Mouse (Mus musculus) hindbrain, postnatal 0 days (tissue): ENCODE measurements around the gene Kars. TPM values are rescaled to one million over a fixed set of nuclear protein-coding genes. Genes with fewer than 3 reads are reported as not detected.

ENCODE experiments used
- ATAC-seq: fragments of 200-750 bp; cut with Nextera tagmentation; 2 replicates; pipeline ENCODE4 v1.8.0; 2017; ENCODE audit warnings: mild to moderate bottlenecking, moderate TSS enrichment, moderate library complexity
- DNase-seq: peaks from one replicate; pipeline ENCODE4 v3.0.0-alpha.2; 2015; ENCODE audit warnings: low spot score
- H3K27ac ChIP-seq: fragments of 300-500 bp; sonication (generic); 2 replicates; pipeline ENCODE4 v1.5.1; 2014; ENCODE audit warnings: mild to moderate bottlenecking
- H3K27me3 ChIP-seq: fragments of 300-500 bp; sonication (generic); 2 replicates; pipeline ENCODE4 v1.6.1; 2014; ENCODE audit warnings: low read length, mixed read lengths; ENCODE audit not compliant: insufficient read depth
- H3K36me3 ChIP-seq: fragments of 300-500 bp; sonication (generic); 2 replicates; pipeline ENCODE4 v1.6.1; 2014; ENCODE audit warnings: low read length, mixed read lengths; ENCODE audit not compliant: insufficient read depth
- H3K4me1 ChIP-seq: fragments of 300-500 bp; sonication (generic); 2 replicates; pipeline ENCODE4 v1.6.1; 2014; ENCODE audit warnings: antibody characterized with exemption, low read length, mixed read lengths; ENCODE audit not compliant: insufficient read depth
- H3K4me2 ChIP-seq: fragments of 300-500 bp; sonication (generic); 2 replicates; pipeline ENCODE4 v1.6.1; 2014; ENCODE audit warnings: low read depth, mild to moderate bottlenecking, low read length, moderate library complexity, mixed read lengths
- H3K4me3 ChIP-seq: fragments of 300-500 bp; sonication (generic); 2 replicates; pipeline ENCODE4 v1.5.1; 2014; ENCODE audit warnings: low read length
- H3K9ac ChIP-seq: fragments of 300-500 bp; sonication (generic); replicated peaks from 2 replicates; pipeline ENCODE4 v1.6.1; 2014; ENCODE audit warnings: mild to moderate bottlenecking, low read length, moderate library complexity, mixed read lengths
- H3K9me3 ChIP-seq: fragments of 300-500 bp; sonication (generic); 2 replicates; pipeline ENCODE4 v1.6.1; 2016; ENCODE audit warnings: low read length, mixed read lengths
- CTCF ChIP-seq: IDR thresholded peaks from 2 replicates; pipeline ENCODE4 v1.5.1; 2016; ENCODE audit warnings: antibody characterized with exemption, control low read depth, low read depth
- WGBS: fragments of 180-500 bp; shearing (Covaris S2); extraction: QIAGEN DNeasy Blood & Tissue Kit; methylation state at CpG from one replicate; pipeline ENCODE4 v1.1.7; 2014; 5-methylcytosine and 5-hydroxymethylcytosine counted together
- polyA plus RNA-seq: library from polyadenylated mRNA; unstranded; fragments of >200 nt; fragmentation: Nextera tagmentation; extraction: Ambion mirVana; gene quantifications from 2 replicates; pipeline ENCODE4 v1.2.1, GENCODE M21; 2015
- total RNA-seq: library from RNA; depleted of rRNA; stranded (reverse); fragments of >200 nt; gene quantifications from 2 replicates; pipeline ENCODE4 v1.2.3, GENCODE M21; 2014

Kars gene
- total and polyA plus RNA-seq, 2 experiments from 2014 or later: 106 to 162 TPM

DNA sequence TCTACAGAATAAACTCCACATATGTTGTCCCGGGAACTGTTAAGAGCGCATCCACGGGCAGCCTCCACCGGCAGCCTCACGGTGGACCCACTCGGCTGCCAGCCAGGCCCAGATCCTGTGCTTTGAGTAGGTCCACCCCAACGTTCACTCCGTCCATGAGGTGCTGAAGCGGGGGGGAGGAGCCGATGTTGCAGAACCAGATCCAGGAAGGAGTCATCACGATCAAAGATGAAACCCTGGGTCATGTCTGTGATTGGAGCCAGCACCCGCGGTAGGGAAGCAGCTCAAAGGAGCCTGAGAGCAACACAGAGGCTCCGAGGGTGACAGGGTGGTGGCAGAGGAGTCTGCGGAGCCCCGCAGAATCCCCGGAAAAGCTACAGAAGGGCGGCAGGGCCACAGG lies 26.4 kb upstream of the Kars start:
- TF ChIP-seq CTCF: no peak
- Histone ChIP-seq H3K27me3 (no peaks in the 10 kb centered on the region), H3K27ac (no peak overlapping the region), H3K9ac (no peak overlapping the region), H3K4me2 (no peak overlapping the region), H3K9me3 (no peaks in the 10 kb centered on the region), H3K36me3 (no peaks in the 10 kb centered on the region), H3K4me1 (no peaks in the 10 kb centered on the region), H3K4me3 (no peak overlapping the region)
- 87% methylated on average over 18 of the region's 18 CpGs for WGBS
- no peak for DNase-seq
- ATAC-seq: no peak

DNA sequence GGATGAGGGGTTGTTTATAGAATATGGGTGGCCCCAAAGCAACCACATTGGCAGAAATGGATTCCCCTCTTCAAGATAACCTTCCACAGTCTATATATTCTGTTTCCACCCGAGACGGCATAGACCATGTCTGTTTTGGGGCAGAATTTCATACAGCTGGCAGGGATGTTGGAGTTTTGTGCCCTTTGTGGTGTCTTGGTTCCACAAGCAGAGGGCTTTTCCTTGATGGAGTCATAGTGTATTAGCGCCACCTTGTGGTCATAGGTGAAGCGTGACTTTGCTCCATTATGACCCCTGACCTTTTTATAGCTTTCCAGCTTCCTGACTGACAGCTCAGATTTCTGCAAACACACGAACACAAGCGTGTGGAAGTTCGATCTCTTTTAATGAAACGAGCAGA lies 23.5 kb upstream of the Kars start:
- Histone ChIP-seq H3K9me3 (no peaks in the 10 kb centered on the region), H3K27me3 (no peaks in the 10 kb centered on the region), H3K36me3 (no peaks in the 10 kb centered on the region), H3K4me3 (no peak overlapping the region), H3K27ac (no peak overlapping the region), H3K4me1 (no peaks in the 10 kb centered on the region), H3K4me2 (no peak overlapping the region), H3K9ac (no peak overlapping the region)
- ATAC-seq (no peak), DNase-seq (peak; percentile 81)
- TF ChIP-seq CTCF: peak; percentile 82
- WGBS: 17% methylated on average over 8 of the region's 8 CpGs

DNA sequence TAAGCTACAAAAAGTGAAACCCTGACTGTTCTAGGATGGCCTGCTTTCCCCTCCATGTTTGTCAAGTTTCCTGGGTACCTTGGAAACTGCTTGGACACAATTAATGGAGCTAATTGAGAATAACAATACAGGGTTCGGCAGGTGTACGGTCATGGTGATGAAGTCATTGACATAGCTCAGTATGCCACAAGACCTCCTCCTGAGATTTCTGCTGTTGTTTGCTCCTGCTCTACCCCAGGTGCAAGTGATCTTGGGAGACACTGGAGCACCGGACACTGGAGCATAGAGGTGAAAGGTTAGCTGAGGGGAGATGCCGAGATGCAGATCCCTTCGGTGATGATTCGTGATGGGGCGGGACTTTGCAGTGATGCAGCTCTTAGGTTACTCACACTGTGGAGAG lies 21.9 kb upstream of the Kars start:
- Histone ChIP-seq H3K9me3 (no peaks in the 10 kb centered on the region), H3K36me3 (no peaks in the 10 kb centered on the region), H3K9ac (no peak overlapping the region), H3K27ac (no peak overlapping the region), H3K4me2 (no peak overlapping the region), H3K4me1 (no peaks in the 10 kb centered on the region), H3K4me3 (no peak overlapping the region), H3K27me3 (no peaks in the 10 kb centered on the region)
- WGBS: 54% methylated on average over 7 of the region's 7 CpGs
- no peak for TF ChIP-seq CTCF
- DNase-seq (no peak), ATAC-seq (no peak)

DNA sequence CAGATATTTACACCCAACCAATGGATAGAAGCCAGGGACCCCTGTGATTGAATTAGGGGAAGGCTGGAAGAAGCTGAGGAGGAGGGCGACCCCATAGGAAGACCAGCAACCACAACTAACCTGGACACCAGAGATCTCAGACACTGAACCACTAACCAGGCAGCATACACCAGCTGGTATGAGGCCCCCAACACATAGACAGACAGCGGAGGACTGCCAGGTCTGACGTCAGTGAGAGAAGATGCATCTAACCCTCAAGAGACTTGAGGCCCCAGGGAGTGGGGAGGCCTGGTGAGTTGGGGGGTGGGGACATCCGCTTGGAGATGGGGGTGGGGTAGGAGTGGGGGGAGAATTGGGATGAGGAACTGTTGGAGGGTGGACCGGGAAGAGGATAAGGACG lies 19.5 kb upstream of the Kars start:
- no peaks in the 10 kb centered on the region for H3K27me3 ChIP-seq
- 60% methylated on average over 6 of the region's 6 CpGs for WGBS
- no peaks in the 10 kb centered on the region for H3K9me3 ChIP-seq
- no peak overlapping the region for H3K9ac ChIP-seq
- no peak overlapping the region for H3K4me2 ChIP-seq
- no peak overlapping the region for H3K27ac ChIP-seq
- no peaks in the 10 kb centered on the region for H3K36me3 ChIP-seq
- no peak overlapping the region for H3K4me3 ChIP-seq
- DNase-seq (no peak), ATAC-seq (no peak)
- TF ChIP-seq CTCF: no peak
- H3K4me1 ChIP-seq: no peaks in the 10 kb centered on the region

DNA sequence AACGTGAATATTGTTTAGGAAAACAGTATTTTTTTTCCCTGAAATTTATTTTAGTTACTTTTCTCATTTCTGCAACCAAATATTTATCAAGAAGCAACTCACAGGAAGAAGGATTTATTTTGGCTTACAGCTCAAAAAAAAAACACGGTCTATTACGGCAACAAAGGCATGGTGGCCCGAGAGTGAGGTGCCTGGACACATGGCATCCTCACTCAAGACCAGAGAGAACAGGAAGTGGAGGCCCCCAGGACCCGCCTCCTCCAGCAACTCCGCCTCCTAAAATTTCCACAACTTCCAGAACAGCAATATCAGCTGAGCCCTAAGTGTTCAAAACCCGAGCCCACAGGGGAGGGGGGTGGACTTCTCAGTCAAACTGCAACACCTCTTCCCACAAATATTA lies 18.3 kb upstream of the Kars start:
- no peak overlapping the region for H3K4me3 ChIP-seq
- WGBS: 84% methylated on average over 7 of the region's 7 CpGs
- DNase-seq (no peak), ATAC-seq (no peak)
- no peaks in the 10 kb centered on the region for H3K9me3 ChIP-seq
- H3K27me3 ChIP-seq: no peaks in the 10 kb centered on the region
- no peak overlapping the region for H3K4me2 ChIP-seq
- TF ChIP-seq CTCF: no peak
- no peak overlapping the region for H3K9ac ChIP-seq
- no peak overlapping the region for H3K27ac ChIP-seq
- no peaks in the 10 kb centered on the region for H3K4me1 ChIP-seq
- H3K36me3 ChIP-seq: no peaks in the 10 kb centered on the region

DNA sequence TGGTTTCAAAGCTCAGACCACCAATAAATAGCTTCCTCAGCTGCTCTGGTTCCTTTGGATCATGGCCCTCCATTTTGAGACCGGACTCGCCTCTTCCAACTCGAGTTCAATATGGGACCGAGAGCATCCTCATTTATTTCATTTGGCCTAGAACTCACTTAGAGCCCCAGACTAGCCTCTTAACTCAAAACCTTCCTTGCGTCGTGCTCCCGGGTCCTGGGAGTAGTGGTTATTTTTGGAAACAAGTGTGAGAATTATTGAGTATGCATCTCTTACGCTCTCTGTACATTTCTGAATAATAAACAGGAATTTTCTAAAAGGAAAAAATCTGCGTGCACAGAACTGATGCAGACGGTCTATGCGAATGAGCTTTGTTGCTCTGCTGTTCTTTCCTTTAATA lies 3.8 kb upstream of the Kars start, which contains the start of gene Gm6793:
Gene Gm6793, minus strand, starts transcription at position 101 of the 400 bp plus-strand sequence.
- Histone ChIP-seq H3K4me1 (peaks cover 14% of the 10 kb centered on the region), H3K9me3 (no peaks in the 10 kb centered on the region), H3K27me3 (no peaks in the 10 kb centered on the region), H3K4me3 (no peak within 1 kb of the TSS), H3K4me2 (no peak within 1 kb of the TSS), H3K27ac (no peak within 1 kb of the TSS), H3K9ac (no peak within 1 kb of the TSS), H3K36me3 (peaks cover 39% of the 10 kb centered on the region)
- TF ChIP-seq CTCF: no peak
- DNase-seq (no peak), ATAC-seq (no peak)
- 92% methylated on average over 11 of the region's 11 CpGs for whole genome bisulfite sequencing

DNA sequence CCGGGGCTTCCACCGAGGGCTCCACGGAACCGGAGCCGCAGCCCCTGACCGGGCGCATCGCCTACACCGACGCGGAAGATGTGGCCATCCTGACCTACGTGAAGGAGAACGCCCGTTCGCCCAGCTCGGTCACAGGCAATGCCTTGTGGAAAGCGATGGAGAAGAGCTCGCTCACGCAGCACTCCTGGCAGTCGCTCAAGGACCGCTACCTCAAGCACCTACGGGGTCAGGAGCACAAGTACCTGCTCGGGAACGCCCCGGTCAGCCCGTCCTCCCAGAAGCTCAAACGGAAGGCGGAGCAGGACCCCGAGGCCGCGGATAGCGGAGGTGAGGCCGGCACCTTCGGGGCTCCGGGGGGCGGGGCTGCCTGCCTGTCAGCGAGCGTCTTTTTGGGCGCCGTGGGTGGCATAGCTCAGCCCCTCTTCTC lies 706 bp upstream of the Kars start:
- H3K27me3 ChIP-seq: no peaks in the 10 kb centered on the region
- under 1% methylated on average over 40 of the region's 40 CpGs for WGBS
- peaks cover 15% of the 10 kb centered on the region for H3K36me3 ChIP-seq
- no peak for TF ChIP-seq CTCF
- H3K9me3 ChIP-seq: no peaks in the 10 kb centered on the region
- ATAC-seq (peak; percentile 60), DNase-seq (peak; percentile 35)
- H3K4me2 ChIP-seq: peak overlapping the region; percentile 86
- H3K4me3 ChIP-seq: peak overlapping the region; percentile 91
- peaks cover 14% of the 10 kb centered on the region for H3K4me1 ChIP-seq
- H3K27ac ChIP-seq: peak overlapping the region; percentile 85
- peak overlapping the region; percentile 88 for H3K9ac ChIP-seq
